Mouse (Mus musculus): ENCODE measurements around the gene Fbxw7. TPM values are rescaled to one million over a fixed set of nuclear protein-coding genes. Genes with fewer than 3 reads are reported as not detected.

Gene Fbxw7
- total RNA-seq, 1 experiment, result 29.7 TPM

GRCm38 (mm10) chr3:84771980-84772379 is 43.1 kb upstream of the Fbxw7 start:
- in situ Hi-C loops (cut with MboI; ENCODE audit: low sequenced_read_pairs in 2 of 2, unreplicated experiment in 2 of 2), result no loop called here
- H3K27ac ChIP-seq (ENCODE audit: insufficient read depth, low read depth, low read length, poor library complexity, severe bottlenecking), result no peak overlapping the region

GRCm38 (mm10) chr3:84774246-84775066 is 40.6 kb upstream of the Fbxw7 start:
- no peak for DNase-seq (ENCODE audit: low read depth, low spot score)
- Histone ChIP-seq H3K9ac (ENCODE audit: insufficient read depth, low read depth, low read length, poor library complexity, severe bottlenecking) (no peak overlapping the region), H3K4me3 (ENCODE audit: insufficient read depth in 1 of 2, low read depth in 1 of 2, low read length in 2 of 2, poor library complexity in 1 of 2, severe bottlenecking in 1 of 2) (no peak overlapping the region), H3K9me3 (ENCODE audit: control insufficient read depth, insufficient read depth, low read depth, low read length) (no peaks in the 10 kb centered on the region), H3K27ac (ENCODE audit: insufficient read depth, low read depth, low read length, poor library complexity, severe bottlenecking) (no peak overlapping the region), H3K4me1 (ENCODE audit: control insufficient read depth in 2 of 2, insufficient read depth in 2 of 2, low read length in 2 of 2, poor library complexity in 1 of 2) (peaks cover 0 to 2% of the 10 kb centered on the region in 2 experiments; a peak in 1 of 4 replicates), H3K36me3 (ENCODE audit: control insufficient read depth, insufficient read depth, low read length, poor library complexity, severe bottlenecking) (no peaks in the 10 kb centered on the region)
- TF ChIP-seq MAFK (IDR thresholded peaks at IDR 0.05; ENCODE audit: insufficient read depth, low read depth, low read length), result no peak
- TF ChIP-seq CHD2 (IDR thresholded peaks at IDR 0.05; ENCODE audit: low read depth, low read length), result no peak
- no peak for TF ChIP-seq ZC3H11A (IDR thresholded peaks at IDR 0.05; ENCODE audit: borderline replicate concordance, low read depth, low read length)
- TF ChIP-seq HCFC1 (IDR thresholded peaks at IDR 0.05; ENCODE audit: borderline replicate concordance, insufficient read depth, low read length), result no peak
- TF ChIP-seq ZNF384 (IDR thresholded peaks at IDR 0.05; ENCODE audit: low read depth, low read length), result no peak
- in situ Hi-C loops (cut with MboI; ENCODE audit: low sequenced_read_pairs in 2 of 2, unreplicated experiment in 2 of 2), result no loop called here

More at GRCm38 (mm10) chr3:84771980-84772379, 43.1 kb upstream of the Fbxw7 start:
- TF ChIP-seq ZC3H11A (IDR thresholded peaks at IDR 0.05; ENCODE audit: borderline replicate concordance, low read depth, low read length) (no peak), MAFK (IDR thresholded peaks at IDR 0.05; ENCODE audit: insufficient read depth, low read depth, low read length) (no peak), CHD2 (IDR thresholded peaks at IDR 0.05; ENCODE audit: low read depth, low read length) (no peak)
- H3K4me1 ChIP-seq (ENCODE audit: control insufficient read depth in 2 of 2, insufficient read depth in 2 of 2, low read length in 2 of 2, poor library complexity in 1 of 2), result peaks cover 0 to 3% of the 10 kb centered on the region in 2 experiments; a peak in 1 of 4 replicates
- no peak for DNase-seq (ENCODE audit: low read depth, low spot score)
- H3K4me3 ChIP-seq (ENCODE audit: insufficient read depth in 1 of 2, low read depth in 1 of 2, low read length in 2 of 2, poor library complexity in 1 of 2, severe bottlenecking in 1 of 2), result no peak overlapping the region
- no peaks in the 10 kb centered on the region for H3K36me3 ChIP-seq (ENCODE audit: control insufficient read depth, insufficient read depth, low read length, poor library complexity, severe bottlenecking)
- no peak overlapping the region for H3K9ac ChIP-seq (ENCODE audit: insufficient read depth, low read depth, low read length, poor library complexity, severe bottlenecking)
- H3K9me3 ChIP-seq (ENCODE audit: control insufficient read depth, insufficient read depth, low read depth, low read length), result no peaks in the 10 kb centered on the region

GRCm38 (mm10) chr3:84775067-84775423 is 40.0 kb upstream of the Fbxw7 start:
- H3K9me3 ChIP-seq (ENCODE audit: control insufficient read depth, insufficient read depth, low read depth, low read length), result no peaks in the 10 kb centered on the region
- TF ChIP-seq ZC3H11A (IDR thresholded peaks at IDR 0.05; ENCODE audit: borderline replicate concordance, low read depth, low read length), result no peak
- no peak for TF ChIP-seq ZNF384 (IDR thresholded peaks at IDR 0.05; ENCODE audit: low read depth, low read length)
- no peak for TF ChIP-seq CHD2 (IDR thresholded peaks at IDR 0.05; ENCODE audit: low read depth, low read length)
- TF ChIP-seq MAFK (IDR thresholded peaks at IDR 0.05; ENCODE audit: insufficient read depth, low read depth, low read length), result no peak
- no peak for TF ChIP-seq HCFC1 (IDR thresholded peaks at IDR 0.05; ENCODE audit: borderline replicate concordance, insufficient read depth, low read length)
- no peaks in the 10 kb centered on the region for H3K36me3 ChIP-seq (ENCODE audit: control insufficient read depth, insufficient read depth, low read length, poor library complexity, severe bottlenecking)
- no peak overlapping the region for H3K4me3 ChIP-seq (ENCODE audit: insufficient read depth in 1 of 2, low read depth in 1 of 2, low read length in 2 of 2, poor library complexity in 1 of 2, severe bottlenecking in 1 of 2)
- H3K9ac ChIP-seq (ENCODE audit: insufficient read depth, low read depth, low read length, poor library complexity, severe bottlenecking), result no peak overlapping the region
- in situ Hi-C loops (cut with MboI; ENCODE audit: low sequenced_read_pairs in 2 of 2, unreplicated experiment in 2 of 2), result no loop called here
- no peak overlapping the region for H3K27ac ChIP-seq (ENCODE audit: insufficient read depth, low read depth, low read length, poor library complexity, severe bottlenecking)
- 0 out of 4 replicates have a peak, but pooled peaks cover 0 to 1% of the 10 kb centered on the region in 2 experiments for H3K4me1 ChIP-seq (ENCODE audit: control insufficient read depth in 2 of 2, insufficient read depth in 2 of 2, low read length in 2 of 2, poor library complexity in 1 of 2)
- no peak for DNase-seq (ENCODE audit: low read depth, low spot score)

- DNase-seq (ENCODE audit: low read depth, low spot score), result no peak
- H3K27ac ChIP-seq (ENCODE audit: insufficient read depth, low read depth, low read length, poor library complexity, severe bottlenecking), result no peak overlapping the region
- H3K9me3 ChIP-seq (ENCODE audit: control insufficient read depth, insufficient read depth, low read depth, low read length), result no peaks in the 10 kb centered on the region
- TF ChIP-seq HCFC1 (IDR thresholded peaks at IDR 0.05; ENCODE audit: borderline replicate concordance, insufficient read depth, low read length) (no peak), CHD2 (IDR thresholded peaks at IDR 0.05; ENCODE audit: low read depth, low read length) (no peak), ZNF384 (IDR thresholded peaks at IDR 0.05; ENCODE audit: low read depth, low read length) (no peak), ZC3H11A (IDR thresholded peaks at IDR 0.05; ENCODE audit: borderline replicate concordance, low read depth, low read length) (no peak), MAFK (IDR thresholded peaks at IDR 0.05; ENCODE audit: insufficient read depth, low read depth, low read length) (no peak)
- H3K4me3 ChIP-seq (ENCODE audit: insufficient read depth in 1 of 2, low read depth in 1 of 2, low read length in 2 of 2, poor library complexity in 1 of 2, severe bottlenecking in 1 of 2), result no peak overlapping the region
- H3K36me3 ChIP-seq (ENCODE audit: control insufficient read depth, insufficient read depth, low read length, poor library complexity, severe bottlenecking), result no peaks in the 10 kb centered on the region
- no peak overlapping the region for H3K9ac ChIP-seq (ENCODE audit: insufficient read depth, low read depth, low read length, poor library complexity, severe bottlenecking)
- in situ Hi-C loops (cut with MboI; ENCODE audit: low sequenced_read_pairs in 2 of 2, unreplicated experiment in 2 of 2), result no loop called here
- 0 out of 4 replicates have a peak, but pooled peaks cover 0 to 1% of the 10 kb centered on the region in 2 experiments for H3K4me1 ChIP-seq (ENCODE audit: control insufficient read depth in 2 of 2, insufficient read depth in 2 of 2, low read length in 2 of 2, poor library complexity in 1 of 2)
Measured at GRCm38 (mm10) chr3:84775577-84775976, 39.5 kb upstream of the Fbxw7 start.
